Mouse (Mus musculus) E14TG2a.4 (cell line): Measurements from ENCODE around the gene Vmn2r71.

Source experiments
- H3K27me3 ChIP-seq: 2 replicates; pipeline ENCODE4 v1.6.1; 2014; ENCODE audit warnings: low read length, control low read depth; ENCODE audit not compliant: insufficient read depth
- H3K36me3 ChIP-seq: 2 replicates; pipeline ENCODE4 v1.6.1; 2014; ENCODE audit warnings: low read length, control low read depth; ENCODE audit not compliant: insufficient read depth
- H3K4me1 ChIP-seq: replicated peaks from 2 replicates; pipeline ENCODE4 v1.6.1; 2014; ENCODE audit warnings: low read depth, low read length, control low read depth
- H3K4me3 ChIP-seq: replicated peaks from 2 replicates; pipeline ENCODE4 v1.5.1; 2014; ENCODE audit warnings: mild to moderate bottlenecking, low read length
- H3K9me3 ChIP-seq: 2 replicates; pipeline ENCODE4 v1.6.1; 2014; ENCODE audit warnings: low read length, control low read depth
- CTCF ChIP-seq: conservative IDR thresholded peaks from 2 replicates; pipeline ENCODE4 v1.5.1; 2014; ENCODE audit warnings: low read length
- NANOG ChIP-seq: IDR thresholded peaks from 2 replicates; pipeline ENCODE4 v1.6.1; 2014; ENCODE audit warnings: borderline replicate concordance, low read length, mixed read lengths
- POU5F1 ChIP-seq: IDR thresholded peaks from 2 replicates; pipeline ENCODE4 v1.6.1; 2014; ENCODE audit warnings: low read length, borderline replicate concordance

Vmn2r71 gene

GRCm38 (mm10) chr7:85562787-85563186 lies at the start of gene Vmn2r71:
Vmn2r71 (plus strand) TSS chr7:85563087.
- Histone ChIP-seq H3K36me3 (no peaks in the 10 kb centered on the region), H3K4me3 (no peak within 1 kb of the TSS), H3K27me3 (no peaks in the 10 kb centered on the region), H3K4me1 (no peaks in the 10 kb centered on the region), H3K9me3 (no peaks in the 10 kb centered on the region)
- TF ChIP-seq POU5F1 (no peak), CTCF (no peak), NANOG (no peak)

GRCm38 (mm10) chr7:85542108-85542507 lies 20.8 kb upstream of the Vmn2r71 start:
- H3K4me1 ChIP-seq: no peaks in the 10 kb centered on the region

GRCm38 (mm10) chr7:85543118-85543517 lies 19.8 kb upstream of the Vmn2r71 start:
- Histone ChIP-seq H3K36me3 (no peaks in the 10 kb centered on the region), H3K4me1 (no peaks in the 10 kb centered on the region), H3K9me3 (peaks cover 46% of the 10 kb centered on the region), H3K27me3 (no peaks in the 10 kb centered on the region), H3K4me3 (no peak overlapping the region)
- TF ChIP-seq POU5F1 (no peak; the same call in 1 of the 2 replicates), NANOG (peak; percentile 69; the same call in 1 of the 2 replicates)

More at GRCm38 (mm10) chr7:85542108-85542507, 20.8 kb upstream of the Vmn2r71 start:
- no peak overlapping the region for H3K4me3 ChIP-seq
- no peaks in the 10 kb centered on the region for H3K27me3 ChIP-seq
- TF ChIP-seq POU5F1 (peak; percentile 55; the same call in 1 of the 2 replicates), NANOG (no peak), CTCF (no peak)
- H3K9me3 ChIP-seq: peaks cover 44% of the 10 kb centered on the region
- H3K36me3 ChIP-seq: no peaks in the 10 kb centered on the region

- no peaks in the 10 kb centered on the region for H3K4me1 ChIP-seq
These were observed 6.2 kb downstream of the Vmn2r71 start, which contains the start of gene Vmn2r70 for GRCm38 (mm10) chr7:85569092-85569491. Vmn2r70 (minus strand) TSS chr7:85569192.

More at GRCm38 (mm10) chr7:85569092-85569491, 6.2 kb downstream of the Vmn2r71 start, which contains the start of gene Vmn2r70:
- TF ChIP-seq NANOG (no peak), POU5F1 (no peak), CTCF (no peak)
- no peaks in the 10 kb centered on the region for H3K36me3 ChIP-seq
- H3K27me3 ChIP-seq: no peaks in the 10 kb centered on the region
- no peaks in the 10 kb centered on the region for H3K9me3 ChIP-seq
- no peak within 1 kb of the TSS for H3K4me3 ChIP-seq
